Mouse (Mus musculus) urinary bladder, postnatal 36 days (tissue): ENCODE data around the gene Gm7982.
"Not testable (repeated sequence)": the region's sequence is repeated elsewhere in the genome, so short reads cannot be mapped to it uniquely, and the experiment has no call there.

Experiments used
- DNase-seq, 2 experiments: peaks; one replicate each; pipeline ENCODE4 v3.0.0; 2022; ENCODE audit warnings: low spot score in 2 of 2, mixed read lengths in 1 of 2

Gene Gm7982

GRCm38 (mm10) chr5:95741714-95742113 lies at the start of gene Gm7982:
Gene Gm7982 (plus strand): TSS chr5:95742014.
- not testable (repeated sequence) for DNase-seq

- DNase-seq, result not testable (repeated sequence)
Measured at GRCm38 (mm10) chr5:95736073-95736472, 5.7 kb upstream of the Gm7982 start, which contains the start of gene Gm7978. Gene Gm7978 (minus strand): TSS chr5:95736173.

- not testable (repeated sequence) for DNase-seq
Measured at GRCm38 (mm10) chr5:95775690-95776089, 33.9 kb downstream of the Gm7982 start, which contains the start of gene E330014E10Rik. Gene E330014E10Rik (plus strand): TSS chr5:95775990.
